ENCODE assay signal across 13 mouse cellular contexts in genomic region chr10:77750686-77751085, GRCm38 (mm10). TPM values are rescaled to one million over a fixed set of nuclear protein-coding genes. Genes with fewer than 3 reads are reported as not detected.
"Had no signal": no experiment of that assay in that cellular context is flagged by ENCODE, and none has a peak within 500 bp of the region (broad histone marks: within the 10 kb centered on the region; RNA-seq: fewer than 3 reads in every experiment).

No protein-coding gene starts in this region.

RNA-seq across cellular contexts. Expression of gene Gm9736, which starts 0.5 kb away (rescaled TPM):
- polyA plus RNA-seq: kidney, embryonic 15.5 days; limb, embryonic 13.5 days; liver, embryonic 13.5 days; liver, embryonic 16.5 days; lung, adult 2 months; lung, embryonic 16.5 days; midbrain, embryonic 13.5 days; midbrain, embryonic 16.5 days; neural tube, embryonic 11.5 days; neural tube, embryonic 14.5 days; stomach, embryonic 14.5 days; stomach, postnatal 0 days; thymus, adult 2 months had no signal

RNA-seq across cellular contexts. Expression of gene Gm18596, which starts 8.2 kb away (rescaled TPM):
- polyA plus RNA-seq: kidney, embryonic 15.5 days; limb, embryonic 13.5 days; liver, embryonic 13.5 days; liver, embryonic 16.5 days; lung, adult 2 months; lung, embryonic 16.5 days; midbrain, embryonic 13.5 days; midbrain, embryonic 16.5 days; neural tube, embryonic 11.5 days; neural tube, embryonic 14.5 days; stomach, embryonic 14.5 days; stomach, postnatal 0 days; thymus, adult 2 months had no signal

RNA-seq across cellular contexts. Expression of gene Gm3233, which starts 8.8 kb away (rescaled TPM):
- polyA plus RNA-seq: kidney, embryonic 15.5 days; limb, embryonic 13.5 days; liver, embryonic 13.5 days; liver, embryonic 16.5 days; lung, adult 2 months; lung, embryonic 16.5 days; midbrain, embryonic 13.5 days; midbrain, embryonic 16.5 days; neural tube, embryonic 11.5 days; neural tube, embryonic 14.5 days; stomach, embryonic 14.5 days; stomach, postnatal 0 days; thymus, adult 2 months had no signal

RNA-seq across cellular contexts. Expression of gene Gm3238, which starts 20.4 kb away (rescaled TPM):
- polyA plus RNA-seq: kidney, embryonic 15.5 days; limb, embryonic 13.5 days; liver, embryonic 13.5 days; liver, embryonic 16.5 days; lung, adult 2 months; lung, embryonic 16.5 days; midbrain, embryonic 13.5 days; midbrain, embryonic 16.5 days; neural tube, embryonic 11.5 days; neural tube, embryonic 14.5 days; stomach, embryonic 14.5 days; stomach, postnatal 0 days; thymus, adult 2 months had no signal

RNA-seq across cellular contexts. Expression of gene Gm10100, which starts 24.4 kb away (rescaled TPM):
- polyA plus RNA-seq: kidney, embryonic 15.5 days; limb, embryonic 13.5 days; liver, embryonic 13.5 days; liver, embryonic 16.5 days; lung, adult 2 months; lung, embryonic 16.5 days; midbrain, embryonic 13.5 days; midbrain, embryonic 16.5 days; neural tube, embryonic 11.5 days; neural tube, embryonic 14.5 days; stomach, embryonic 14.5 days; stomach, postnatal 0 days; thymus, adult 2 months had no signal
